Mouse (Mus musculus): ENCODE results near the gene Slc30a10.

DNA sequence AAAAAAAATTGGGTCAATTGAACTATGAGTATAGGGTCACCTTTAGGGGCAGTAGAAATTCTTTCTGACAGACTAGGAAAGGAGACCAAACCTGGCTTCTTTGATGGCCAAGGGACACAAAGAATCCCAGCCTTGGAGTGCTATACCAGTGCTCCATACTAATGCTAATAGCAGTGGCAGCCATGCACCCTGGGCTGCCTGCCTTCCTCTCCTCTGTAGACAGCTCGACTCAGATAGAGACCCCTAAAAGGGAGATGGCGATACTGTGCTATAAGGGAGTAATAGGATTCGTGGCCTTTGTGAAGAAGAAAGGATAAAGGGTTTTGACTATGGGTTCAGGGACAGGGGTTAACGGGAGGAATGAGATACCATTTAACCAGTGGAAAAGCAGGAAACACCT is 504 bp upstream of the Slc30a10 start:
- TF ChIP-seq CTCF (IDR thresholded peaks at IDR 0.05; ENCODE audit: low read depth) (no peak), EP300 (optimal IDR thresholded peaks at IDR 0.05) (no peak)

All from stomach, postnatal 0 days (tissue).